Mouse (Mus musculus) forebrain, embryonic 15.5 days (tissue): Measurements from ENCODE around the gene Pes1. TPM values are rescaled to one million over a fixed set of nuclear protein-coding genes. Genes with fewer than 3 reads are reported as not detected.

Source experiments
- ATAC-seq: fragments of 200-750 bp; cut with Nextera tagmentation; replicated peaks from 2 replicates; pipeline ENCODE4 v1.8.0; 2017; ENCODE audit warnings: mild to moderate bottlenecking, moderate TSS enrichment, moderate library complexity
- H3K27ac ChIP-seq: fragments of 300-500 bp; sonication (generic); replicated peaks from 2 replicates; pipeline ENCODE4 v1.5.1; 2015; ENCODE audit warnings: mild to moderate bottlenecking, inconsistent platforms
- H3K27me3 ChIP-seq: fragments of 300-500 bp; sonication (generic); 2 replicates; pipeline ENCODE4 v1.6.1; 2015; ENCODE audit warnings: inconsistent platforms
- H3K36me3 ChIP-seq: fragments of 300-500 bp; sonication (generic); 2 replicates; pipeline ENCODE4 v1.6.1; 2015; ENCODE audit warnings: mild to moderate bottlenecking, inconsistent platforms
- H3K4me1 ChIP-seq: fragments of 300-500 bp; sonication (generic); 2 replicates; pipeline ENCODE4 v1.6.1; 2015; ENCODE audit warnings: inconsistent platforms
- H3K4me2 ChIP-seq: fragments of 300-500 bp; sonication (generic); replicated peaks from 2 replicates; pipeline ENCODE4 v1.6.1; 2015; ENCODE audit warnings: mild to moderate bottlenecking, inconsistent platforms
- H3K4me3 ChIP-seq: fragments of 300-500 bp; sonication (generic); 2 replicates; pipeline ENCODE4 v1.5.1; 2015; ENCODE audit warnings: mild to moderate bottlenecking, inconsistent platforms
- H3K9ac ChIP-seq: fragments of 300-500 bp; sonication (generic); replicated peaks from 2 replicates; pipeline ENCODE4 v1.6.1; 2015; ENCODE audit warnings: mild to moderate bottlenecking, inconsistent platforms
- H3K9me3 ChIP-seq: fragments of 300-500 bp; sonication (generic); 2 replicates; pipeline ENCODE4 v1.6.1; 2016; ENCODE audit warnings: inconsistent platforms
- WGBS: fragments of 180-500 bp; shearing (Covaris S2); methylation state at CpG from one replicate; pipeline ENCODE4 v1.1.7; 2015; ENCODE audit warnings: mixed read lengths; 5-methylcytosine and 5-hydroxymethylcytosine counted together
- polyA plus RNA-seq: library from polyadenylated mRNA; unstranded; fragments of >200 nt; fragmentation: Nextera tagmentation; extraction: Ambion mirVana; gene quantifications from 2 replicates; pipeline ENCODE4 v1.2.1, GENCODE M21; 2015

Gene Pes1
- polyA plus RNA-seq: 70.5 and 71.6 TPM in 2 replicates

- Histone ChIP-seq H3K4me2 (peak within 1 kb of the TSS; percentile 72), H3K4me3 (peak within 1 kb of the TSS; percentile 89), H3K9ac (peak within 1 kb of the TSS; percentile 72), H3K27ac (peak within 1 kb of the TSS; percentile 50; the same call in 1 of the 2 replicates), H3K9me3 (no peaks in the 10 kb centered on the region), H3K27me3 (no peaks in the 10 kb centered on the region), H3K36me3 (peaks cover 5% of the 10 kb centered on the region), H3K4me1 (peaks cover 16% of the 10 kb centered on the region)
- peak; percentile 94 for ATAC-seq
- WGBS: under 1% methylated on average over 31 of the region's 31 CpGs
Measured at GRCm38 (mm10) chr11:3963610-3964415, at the start of gene Pes1. TSS of gene Pes1 (plus strand) at chr11:3963975.

GRCm38 (mm10) chr11:3914109-3914840 lies 49.5 kb upstream of the Pes1 start, which contains the start of gene Slc35e4:
TSS of gene Slc35e4 (minus strand) at chr11:3914664.
- Histone ChIP-seq H3K9ac (peak within 1 kb of the TSS; percentile 51), H3K4me2 (peak within 1 kb of the TSS; percentile 74), H3K36me3 (no peaks in the 10 kb centered on the region), H3K4me3 (peak within 1 kb of the TSS; percentile 65), H3K27me3 (no peaks in the 10 kb centered on the region), H3K4me1 (peaks cover 44% of the 10 kb centered on the region), H3K9me3 (no peaks in the 10 kb centered on the region), H3K27ac (peak within 1 kb of the TSS; percentile 81)
- ATAC-seq: peak; percentile 75
- under 1% methylated on average over 27 of the region's 28 CpGs for WGBS

GRCm38 (mm10) chr11:3918738-3919137 lies 45.0 kb upstream of the Pes1 start:
- WGBS: 48% methylated on average over 1 of the region's 1 CpGs
- no peaks in the 10 kb centered on the region for H3K27me3 ChIP-seq
- ATAC-seq: no peak
- peaks cover 7% of the 10 kb centered on the region for H3K4me1 ChIP-seq
- H3K36me3 ChIP-seq: no peaks in the 10 kb centered on the region
- H3K4me2 ChIP-seq: no peak overlapping the region
- H3K9me3 ChIP-seq: no peaks in the 10 kb centered on the region
- H3K4me3 ChIP-seq: no peak overlapping the region
- H3K27ac ChIP-seq: no peak overlapping the region
- H3K9ac ChIP-seq: no peak overlapping the region

GRCm38 (mm10) chr11:3920476-3920875 lies 43.3 kb upstream of the Pes1 start:
- Histone ChIP-seq H3K4me3 (no peak overlapping the region), H3K9ac (no peak overlapping the region), H3K9me3 (no peaks in the 10 kb centered on the region), H3K4me1 (no peaks in the 10 kb centered on the region), H3K4me2 (no peak overlapping the region), H3K27me3 (no peaks in the 10 kb centered on the region), H3K27ac (no peak overlapping the region), H3K36me3 (no peaks in the 10 kb centered on the region)
- 93% methylated on average over 7 of the region's 7 CpGs for WGBS
- no peak for ATAC-seq

- no peaks in the 10 kb centered on the region for H3K4me1 ChIP-seq
- H3K4me2 ChIP-seq: no peak overlapping the region
- H3K9ac ChIP-seq: no peak overlapping the region
- no peaks in the 10 kb centered on the region for H3K9me3 ChIP-seq
- no peak overlapping the region for H3K4me3 ChIP-seq
- WGBS: 27% methylated on average over 8 of the region's 8 CpGs
- H3K27ac ChIP-seq: no peak overlapping the region
- H3K27me3 ChIP-seq: no peaks in the 10 kb centered on the region
- no peaks in the 10 kb centered on the region for H3K36me3 ChIP-seq
- no peak for ATAC-seq
Measured at GRCm38 (mm10) chr11:3921281-3921850, 42.4 kb upstream of the Pes1 start.

GRCm38 (mm10) chr11:3922115-3922514 lies 41.7 kb upstream of the Pes1 start:
- WGBS: 96% methylated on average over 9 of the region's 9 CpGs
- Histone ChIP-seq H3K9ac (no peak overlapping the region), H3K9me3 (no peaks in the 10 kb centered on the region), H3K27ac (no peak overlapping the region), H3K27me3 (no peaks in the 10 kb centered on the region), H3K4me1 (no peaks in the 10 kb centered on the region), H3K36me3 (no peaks in the 10 kb centered on the region), H3K4me2 (no peak overlapping the region), H3K4me3 (no peak overlapping the region)
- no peak for ATAC-seq

GRCm38 (mm10) chr11:3922731-3923130 lies 41.0 kb upstream of the Pes1 start:
- 95% methylated on average over 6 of the region's 6 CpGs for WGBS
- no peak overlapping the region for H3K27ac ChIP-seq
- no peaks in the 10 kb centered on the region for H3K4me1 ChIP-seq

GRCm38 (mm10) chr11:3925916-3926315 lies 37.9 kb upstream of the Pes1 start:
- Histone ChIP-seq H3K4me2 (no peak overlapping the region), H3K27ac (no peak overlapping the region), H3K4me3 (no peak overlapping the region), H3K9ac (no peak overlapping the region), H3K4me1 (peaks cover 4% of the 10 kb centered on the region), H3K27me3 (no peaks in the 10 kb centered on the region; the same call in 1 of the 2 replicates), H3K36me3 (no peaks in the 10 kb centered on the region), H3K9me3 (no peaks in the 10 kb centered on the region)
- 92% methylated on average over 10 of the region's 10 CpGs for WGBS
- no peak for ATAC-seq

More at GRCm38 (mm10) chr11:3922731-3923130, 41.0 kb upstream of the Pes1 start:
- ATAC-seq: no peak
- Histone ChIP-seq H3K9me3 (no peaks in the 10 kb centered on the region), H3K9ac (no peak overlapping the region), H3K27me3 (no peaks in the 10 kb centered on the region), H3K4me3 (no peak overlapping the region), H3K36me3 (no peaks in the 10 kb centered on the region), H3K4me2 (no peak overlapping the region)

GRCm38 (mm10) chr11:3930019-3930418 lies 33.8 kb upstream of the Pes1 start:
- H3K36me3 ChIP-seq: no peaks in the 10 kb centered on the region
- no peaks in the 10 kb centered on the region for H3K9me3 ChIP-seq
- ATAC-seq: no peak
- no peak overlapping the region for H3K4me3 ChIP-seq
- no peak overlapping the region for H3K4me2 ChIP-seq
- no peak overlapping the region for H3K27ac ChIP-seq
- peaks cover 17% of the 10 kb centered on the region for H3K4me1 ChIP-seq
- H3K9ac ChIP-seq: no peak overlapping the region
- WGBS: 85% methylated on average over 4 of the region's 4 CpGs
- H3K27me3 ChIP-seq: no peaks in the 10 kb centered on the region; the same call in 1 of the 2 replicates

- Histone ChIP-seq H3K4me2 (peak overlapping the region; percentile 68), H3K4me1 (peaks cover 21% of the 10 kb centered on the region), H3K9ac (no peak overlapping the region; the same call in 1 of the 2 replicates), H3K4me3 (peak overlapping the region; percentile 42), H3K36me3 (no peaks in the 10 kb centered on the region), H3K27me3 (no peaks in the 10 kb centered on the region; the same call in 1 of the 2 replicates), H3K9me3 (no peaks in the 10 kb centered on the region), H3K27ac (no peak overlapping the region)
- WGBS: 19% methylated on average over 6 of the region's 6 CpGs
- ATAC-seq: no peak
Measured at GRCm38 (mm10) chr11:3930931-3931330, 32.8 kb upstream of the Pes1 start.

GRCm38 (mm10) chr11:3931511-3932211 lies 32.1 kb upstream of the Pes1 start, which contains the start of gene Tcn2:
TSS of gene Tcn2 (minus strand) at chr11:3932159.
- peaks cover 25% of the 10 kb centered on the region for H3K4me1 ChIP-seq
- peak; percentile 62 for ATAC-seq

More at GRCm38 (mm10) chr11:3931511-3932211, 32.1 kb upstream of the Pes1 start, which contains the start of gene Tcn2:
- no peaks in the 10 kb centered on the region; the same call in 1 of the 2 replicates for H3K27me3 ChIP-seq
- no peak within 1 kb of the TSS for H3K27ac ChIP-seq
- H3K36me3 ChIP-seq: no peaks in the 10 kb centered on the region
- under 1% methylated on average over 26 of the region's 26 CpGs for WGBS
- H3K9me3 ChIP-seq: no peaks in the 10 kb centered on the region
- H3K4me2 ChIP-seq: peak within 1 kb of the TSS; percentile 68
- H3K4me3 ChIP-seq: peak within 1 kb of the TSS; percentile 42
- H3K9ac ChIP-seq: peak within 1 kb of the TSS; percentile 41
